Mouse (Mus musculus) kidney, adult 2 months (tissue): ENCODE data around the gene Pde8b.

Experiments used
- CTCF ChIP-seq: fragments of 200-500 bp; conservative IDR thresholded peaks from 2 replicates; pipeline ENCODE4 v1.5.1; 2011; ENCODE audit warnings: low read depth, mild to moderate bottlenecking, control low read depth, low read length, moderate library complexity, mixed read lengths; ENCODE audit not compliant: insufficient read depth, insufficient read length
- POLR2A ChIP-seq: fragments of 200-500 bp; IDR thresholded peaks from one replicate; pipeline ENCODE4 v1.6.1; 2011; ENCODE audit warnings: low read depth, low read length, control low read depth

DNA sequence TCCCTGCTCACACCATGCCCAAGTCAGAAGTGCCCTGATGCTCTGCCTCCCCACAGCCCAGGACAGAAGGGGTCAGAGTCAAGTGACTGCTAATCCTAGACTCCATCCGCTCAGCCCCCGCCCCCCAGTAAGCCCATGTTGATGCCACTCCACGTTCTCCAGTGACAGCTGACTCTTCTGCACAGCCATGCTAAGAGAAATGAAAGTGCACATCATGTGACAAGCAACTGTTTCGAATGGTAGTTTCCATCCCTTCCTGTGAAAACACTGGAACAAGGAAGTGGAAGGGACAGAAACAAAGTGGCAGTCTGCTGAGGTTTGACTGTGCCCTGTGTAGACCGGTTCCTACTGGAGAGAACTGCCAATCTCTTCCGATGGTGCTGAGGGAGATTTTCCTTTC, 217.2 kb downstream of the Pde8b start:
- TF ChIP-seq CTCF (no peak), POLR2A (no peak)
